Mouse (Mus musculus): ENCODE results near the gene Auts2. TPM values are rescaled to one million over a fixed set of nuclear protein-coding genes. Genes with fewer than 3 reads are reported as not detected.

Auts2 gene
- polyA plus RNA-seq, 1 experiment from 2014 or later, result 82.5 TPM

DNA sequence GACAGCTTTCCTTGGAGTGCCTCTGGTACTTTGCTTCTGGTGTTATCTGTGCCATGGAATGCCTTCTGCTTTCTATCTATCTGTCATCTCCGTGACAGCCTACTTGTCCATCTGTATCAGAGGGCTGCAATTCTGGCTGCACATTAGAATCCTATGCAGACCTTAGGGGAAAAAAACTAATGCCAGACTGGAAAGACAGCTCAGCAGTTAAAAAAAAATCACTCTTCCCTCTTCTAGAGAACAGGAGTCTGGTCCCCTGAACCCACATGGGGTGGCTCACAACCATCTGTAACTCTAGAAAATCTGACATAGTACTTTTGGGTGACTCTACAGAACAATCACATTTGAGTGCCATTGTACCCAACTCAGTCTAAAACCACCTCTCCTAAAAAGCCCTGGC is 181.9 kb downstream of the Auts2 start:
- Histone ChIP-seq H3K9ac (replicated peaks; ENCODE audit: low read depth, low read length) (no peak overlapping the region), H3K27ac (ENCODE audit: low read depth, low read length) (no peak overlapping the region), H3K4me1 (ENCODE audit: control insufficient read depth, insufficient read depth, low read length) (no peaks in the 10 kb centered on the region), H3K9me3 (ENCODE audit: control insufficient read depth, low read length) (no peaks in the 10 kb centered on the region), H3K27me3 (ENCODE audit: control insufficient read depth, insufficient read depth, low read length) (no peaks in the 10 kb centered on the region), H3K36me3 (ENCODE audit: control insufficient read depth, insufficient read depth, low read length) (no peaks in the 10 kb centered on the region), H3K4me3 (ENCODE audit: low read depth, low read length) (no peak overlapping the region), H3K4me2 (ENCODE audit: low read depth, low read length) (no peak overlapping the region)
- no peak for ATAC-seq (ENCODE audit: low read depth)
- WGBS, result 88% methylated on average over 1 of the region's 1 CpGs

DNA sequence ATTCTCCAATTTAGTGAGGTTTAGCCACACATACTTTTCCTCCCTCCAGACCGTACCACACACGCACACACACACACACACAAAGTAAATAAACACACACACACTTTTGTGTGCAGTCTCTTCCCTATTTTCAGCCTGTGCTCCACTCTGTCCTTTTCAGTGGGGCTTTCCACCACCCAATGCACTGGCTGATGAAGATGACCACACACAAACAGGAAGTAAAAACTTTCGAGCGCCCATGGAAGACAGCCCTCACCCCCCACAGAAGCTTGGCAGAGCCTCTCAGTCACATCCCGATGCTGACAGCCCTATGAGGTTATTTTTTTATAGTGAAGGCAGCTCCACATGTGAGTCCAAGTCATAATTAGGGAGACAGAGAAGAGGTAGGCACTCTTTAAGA is 185.4 kb downstream of the Auts2 start:
- Histone ChIP-seq H3K4me1 (ENCODE audit: control insufficient read depth, insufficient read depth, low read length) (0 out of 2 replicates have a peak, but pooled peaks cover 3% of the 10 kb centered on the region), H3K27ac (ENCODE audit: low read depth, low read length) (no peak overlapping the region), H3K36me3 (ENCODE audit: control insufficient read depth, insufficient read depth, low read length) (no peaks in the 10 kb centered on the region), H3K4me2 (ENCODE audit: low read depth, low read length) (no peak overlapping the region), H3K4me3 (ENCODE audit: low read depth, low read length) (no peak overlapping the region), H3K9ac (replicated peaks; ENCODE audit: low read depth, low read length) (no peak overlapping the region), H3K27me3 (ENCODE audit: control insufficient read depth, insufficient read depth, low read length) (no peaks in the 10 kb centered on the region), H3K9me3 (ENCODE audit: control insufficient read depth, low read length) (no peaks in the 10 kb centered on the region)
- no peak for ATAC-seq (ENCODE audit: low read depth)
- WGBS, result 77% methylated on average over 5 of the region's 5 CpGs

DNA sequence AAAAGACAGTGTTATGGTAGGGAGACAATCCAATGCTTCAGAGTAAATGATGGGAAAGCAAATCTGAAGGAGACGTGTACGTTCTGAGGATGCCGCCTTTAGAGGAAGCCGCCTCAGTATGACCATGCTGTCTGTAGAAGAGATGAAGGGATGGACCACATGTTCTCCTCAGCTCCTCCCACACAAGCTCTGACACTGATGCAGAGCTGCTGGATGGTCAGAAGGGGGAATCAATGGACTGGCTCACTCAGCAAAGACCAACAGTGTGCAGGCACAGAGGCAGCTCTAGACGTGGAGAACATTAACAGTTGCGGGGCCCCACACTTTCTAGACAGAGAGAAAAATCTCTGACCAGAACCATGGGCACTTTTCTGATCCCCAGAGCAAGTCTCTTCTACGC is 187.2 kb downstream of the Auts2 start:
- Histone ChIP-seq H3K27ac (ENCODE audit: low read depth, low read length) (no peak overlapping the region), H3K36me3 (ENCODE audit: control insufficient read depth, insufficient read depth, low read length) (no peaks in the 10 kb centered on the region), H3K9ac (replicated peaks; ENCODE audit: low read depth, low read length) (no peak overlapping the region), H3K9me3 (ENCODE audit: control insufficient read depth, low read length) (no peaks in the 10 kb centered on the region), H3K4me2 (ENCODE audit: low read depth, low read length) (no peak overlapping the region), H3K4me1 (ENCODE audit: control insufficient read depth, insufficient read depth, low read length) (peaks cover 8% of the 10 kb centered on the region; the same call in 1 of the 2 replicates), H3K4me3 (ENCODE audit: low read depth, low read length) (no peak overlapping the region), H3K27me3 (ENCODE audit: control insufficient read depth, insufficient read depth, low read length) (no peaks in the 10 kb centered on the region)
- ATAC-seq (ENCODE audit: low read depth), result no peak
- WGBS, result 84% methylated on average over 7 of the region's 7 CpGs

DNA sequence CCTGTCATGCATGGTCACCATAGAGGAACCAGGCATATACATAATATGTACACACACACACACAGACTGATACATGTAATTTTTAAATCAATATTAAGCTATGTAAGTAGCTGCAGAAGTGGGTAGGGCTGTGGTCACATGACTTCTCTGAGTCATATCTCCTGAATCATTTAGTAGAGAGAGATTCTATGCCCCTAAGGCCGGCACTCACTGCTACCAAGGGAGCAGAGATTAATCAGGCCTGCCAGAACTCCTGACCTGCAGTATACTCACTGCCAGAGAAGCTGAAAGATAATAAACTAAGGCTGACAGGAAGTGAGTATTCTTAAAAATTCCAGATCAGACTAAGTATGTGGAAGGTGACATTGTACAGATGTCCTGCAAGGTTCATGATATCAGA is 190.7 kb downstream of the Auts2 start:
- Histone ChIP-seq H3K9me3 (ENCODE audit: control insufficient read depth, low read length) (no peaks in the 10 kb centered on the region), H3K27ac (ENCODE audit: low read depth, low read length) (no peak overlapping the region), H3K9ac (replicated peaks; ENCODE audit: low read depth, low read length) (no peak overlapping the region), H3K36me3 (ENCODE audit: control insufficient read depth, insufficient read depth, low read length) (no peaks in the 10 kb centered on the region), H3K27me3 (ENCODE audit: control insufficient read depth, insufficient read depth, low read length) (no peaks in the 10 kb centered on the region), H3K4me1 (ENCODE audit: control insufficient read depth, insufficient read depth, low read length) (peaks cover 8% of the 10 kb centered on the region; the same call in 1 of the 2 replicates), H3K4me3 (ENCODE audit: low read depth, low read length) (no peak overlapping the region), H3K4me2 (ENCODE audit: low read depth, low read length) (no peak overlapping the region)
- 29% methylated on average over 1 of the region's 1 CpGs for WGBS
- ATAC-seq (ENCODE audit: low read depth), result no peak

DNA sequence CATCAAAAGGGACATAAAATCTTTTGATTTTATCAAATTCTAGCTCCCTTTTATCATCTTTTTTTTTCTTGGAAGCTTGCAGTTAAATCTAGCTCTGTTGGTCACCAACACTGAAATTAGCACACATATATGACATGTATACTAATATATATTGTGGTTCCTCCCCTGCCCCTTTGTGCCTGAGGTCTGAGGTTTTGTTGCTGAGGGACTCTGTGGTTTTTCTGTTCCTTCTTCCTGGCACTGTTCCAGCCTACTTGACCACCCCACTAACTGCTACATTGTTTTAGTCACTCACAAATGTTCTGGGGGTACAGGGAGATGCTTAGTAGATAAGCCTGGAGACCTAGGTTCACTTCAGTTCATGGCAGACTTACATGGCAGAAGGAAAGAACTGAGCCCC is 192.0 kb downstream of the Auts2 start:
- Histone ChIP-seq H3K4me3 (ENCODE audit: low read depth, low read length) (no peak overlapping the region), H3K36me3 (ENCODE audit: control insufficient read depth, insufficient read depth, low read length) (no peaks in the 10 kb centered on the region), H3K27ac (ENCODE audit: low read depth, low read length) (no peak overlapping the region), H3K27me3 (ENCODE audit: control insufficient read depth, insufficient read depth, low read length) (no peaks in the 10 kb centered on the region), H3K4me2 (ENCODE audit: low read depth, low read length) (no peak overlapping the region), H3K4me1 (ENCODE audit: control insufficient read depth, insufficient read depth, low read length) (peaks cover 8% of the 10 kb centered on the region; the same call in 1 of the 2 replicates), H3K9ac (replicated peaks; ENCODE audit: low read depth, low read length) (no peak overlapping the region), H3K9me3 (ENCODE audit: control insufficient read depth, low read length) (no peaks in the 10 kb centered on the region)
- no peak for ATAC-seq (ENCODE audit: low read depth)

DNA sequence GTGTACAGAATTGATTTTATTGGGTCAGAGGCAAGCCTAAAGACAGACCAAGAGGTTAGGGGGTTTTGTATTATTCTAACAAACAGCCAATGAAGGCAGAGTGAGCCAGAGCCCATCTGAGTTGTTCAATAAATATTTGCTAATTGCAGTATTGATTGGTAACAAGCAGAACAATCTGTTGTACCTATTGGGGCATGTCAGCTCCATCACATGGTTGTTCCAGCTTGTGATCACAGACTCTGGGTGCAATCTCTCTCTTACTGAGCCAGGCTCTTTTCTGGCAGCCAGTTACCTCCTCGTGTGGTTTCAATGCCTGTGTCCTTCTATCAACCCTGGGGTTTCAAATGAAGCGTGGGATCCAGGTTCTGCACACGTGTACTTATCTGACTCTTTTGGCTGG is 201.8 kb downstream of the Auts2 start:
- no peak for ATAC-seq (ENCODE audit: low read depth)
- Histone ChIP-seq H3K9me3 (ENCODE audit: control insufficient read depth, low read length) (no peaks in the 10 kb centered on the region), H3K27ac (ENCODE audit: low read depth, low read length) (no peak overlapping the region), H3K4me1 (ENCODE audit: control insufficient read depth, insufficient read depth, low read length) (peaks cover 9% of the 10 kb centered on the region; the same call in 1 of the 2 replicates), H3K4me3 (ENCODE audit: low read depth, low read length) (no peak overlapping the region), H3K27me3 (ENCODE audit: control insufficient read depth, insufficient read depth, low read length) (no peaks in the 10 kb centered on the region), H3K9ac (replicated peaks; ENCODE audit: low read depth, low read length) (no peak overlapping the region), H3K4me2 (ENCODE audit: low read depth, low read length) (no peak overlapping the region), H3K36me3 (ENCODE audit: control insufficient read depth, insufficient read depth, low read length) (no peaks in the 10 kb centered on the region)
- 68% methylated on average over 3 of the region's 3 CpGs for WGBS

DNA sequence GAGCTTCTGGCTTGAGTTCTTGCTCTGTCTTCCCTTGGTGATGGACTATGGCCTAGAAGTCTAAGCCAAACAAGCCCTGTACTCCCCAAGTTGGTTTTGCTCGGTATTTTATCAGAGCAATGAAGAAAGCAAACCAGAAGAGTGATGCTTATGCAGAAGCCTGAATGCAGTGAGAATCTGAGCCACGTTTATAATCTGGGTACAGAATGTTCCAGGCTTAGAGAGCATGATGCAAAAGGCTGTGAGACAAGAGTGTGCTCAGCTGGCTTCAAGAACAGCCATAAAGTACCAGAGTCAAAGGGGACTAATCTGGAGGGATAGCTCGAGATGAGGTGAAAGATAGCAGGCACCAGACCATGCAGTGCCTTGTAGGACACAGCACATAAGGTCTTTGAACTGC is 205.5 kb downstream of the Auts2 start:
- no peak for ATAC-seq (ENCODE audit: low read depth)
- Histone ChIP-seq H3K4me3 (ENCODE audit: low read depth, low read length) (no peak overlapping the region), H3K4me2 (ENCODE audit: low read depth, low read length) (no peak overlapping the region), H3K27me3 (ENCODE audit: control insufficient read depth, insufficient read depth, low read length) (no peaks in the 10 kb centered on the region), H3K36me3 (ENCODE audit: control insufficient read depth, insufficient read depth, low read length) (no peaks in the 10 kb centered on the region), H3K9me3 (ENCODE audit: control insufficient read depth, low read length) (no peaks in the 10 kb centered on the region), H3K9ac (replicated peaks; ENCODE audit: low read depth, low read length) (no peak overlapping the region), H3K4me1 (ENCODE audit: control insufficient read depth, insufficient read depth, low read length) (peaks cover 11% of the 10 kb centered on the region; the same call in 1 of the 2 replicates), H3K27ac (ENCODE audit: low read depth, low read length) (no peak overlapping the region)
- 73% methylated on average over 3 of the region's 3 CpGs for WGBS

DNA sequence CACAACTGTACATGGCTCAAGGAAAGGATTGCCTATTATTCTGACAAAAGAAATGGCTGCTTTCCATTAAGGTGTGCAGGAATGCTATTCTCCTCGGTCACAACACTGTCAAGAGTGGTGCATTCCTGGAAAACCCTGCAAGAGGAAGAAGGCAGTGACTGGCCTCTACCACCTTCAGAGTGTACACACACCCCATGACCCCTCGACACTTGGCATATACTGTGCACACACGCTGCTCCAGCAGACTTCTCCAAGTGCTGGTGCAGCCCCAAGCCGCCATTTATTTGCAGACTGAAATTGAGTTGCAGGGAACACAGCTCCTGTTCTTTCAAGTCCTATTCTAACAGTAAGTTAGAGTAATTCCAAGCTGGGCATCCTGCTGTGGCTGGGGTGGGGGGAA is 207.4 kb downstream of the Auts2 start:
- H3K27me3 ChIP-seq (ENCODE audit: control insufficient read depth, insufficient read depth, low read length), result no peaks in the 10 kb centered on the region
- no peak overlapping the region for H3K4me2 ChIP-seq (ENCODE audit: low read depth, low read length)
- no peaks in the 10 kb centered on the region for H3K9me3 ChIP-seq (ENCODE audit: control insufficient read depth, low read length)
- 77% methylated on average over 4 of the region's 4 CpGs for WGBS
- H3K27ac ChIP-seq (ENCODE audit: low read depth, low read length), result no peak overlapping the region
- H3K4me3 ChIP-seq (ENCODE audit: low read depth, low read length), result no peak overlapping the region
- H3K4me1 ChIP-seq (ENCODE audit: control insufficient read depth, insufficient read depth, low read length), result peaks cover 6% of the 10 kb centered on the region; the same call in 1 of the 2 replicates
- H3K36me3 ChIP-seq (ENCODE audit: control insufficient read depth, insufficient read depth, low read length), result no peaks in the 10 kb centered on the region
- no peak overlapping the region for H3K9ac ChIP-seq (replicated peaks; ENCODE audit: low read depth, low read length)
- no peak for ATAC-seq (ENCODE audit: low read depth)

DNA sequence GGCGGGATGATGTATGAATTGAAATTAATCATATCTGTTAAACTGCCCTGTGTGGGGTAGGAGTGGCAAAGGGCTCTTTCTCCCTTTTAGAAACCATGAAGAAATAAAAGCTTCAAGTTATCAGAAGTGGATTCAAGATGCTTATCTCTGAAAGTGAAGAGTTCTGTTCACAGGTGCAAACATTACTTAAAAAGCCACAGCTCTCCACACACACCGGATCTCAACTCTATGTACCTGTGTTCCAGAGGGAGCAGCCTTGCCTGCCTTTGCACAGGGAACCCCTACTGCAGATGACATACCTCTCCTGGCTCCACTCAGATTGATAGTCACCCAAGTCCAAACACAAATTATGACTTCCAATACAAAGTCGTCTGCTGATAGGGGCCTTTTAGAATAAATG is 208.3 kb downstream of the Auts2 start:
- Histone ChIP-seq H3K27me3 (ENCODE audit: control insufficient read depth, insufficient read depth, low read length) (no peaks in the 10 kb centered on the region), H3K27ac (ENCODE audit: low read depth, low read length) (no peak overlapping the region), H3K4me2 (ENCODE audit: low read depth, low read length) (no peak overlapping the region), H3K4me1 (ENCODE audit: control insufficient read depth, insufficient read depth, low read length) (peaks cover 6% of the 10 kb centered on the region; the same call in 1 of the 2 replicates), H3K9ac (replicated peaks; ENCODE audit: low read depth, low read length) (no peak overlapping the region), H3K4me3 (ENCODE audit: low read depth, low read length) (no peak overlapping the region), H3K9me3 (ENCODE audit: control insufficient read depth, low read length) (no peaks in the 10 kb centered on the region), H3K36me3 (ENCODE audit: control insufficient read depth, insufficient read depth, low read length) (no peaks in the 10 kb centered on the region)
- 63% methylated on average over 3 of the region's 3 CpGs for WGBS
- ATAC-seq (ENCODE audit: low read depth), result no peak

DNA sequence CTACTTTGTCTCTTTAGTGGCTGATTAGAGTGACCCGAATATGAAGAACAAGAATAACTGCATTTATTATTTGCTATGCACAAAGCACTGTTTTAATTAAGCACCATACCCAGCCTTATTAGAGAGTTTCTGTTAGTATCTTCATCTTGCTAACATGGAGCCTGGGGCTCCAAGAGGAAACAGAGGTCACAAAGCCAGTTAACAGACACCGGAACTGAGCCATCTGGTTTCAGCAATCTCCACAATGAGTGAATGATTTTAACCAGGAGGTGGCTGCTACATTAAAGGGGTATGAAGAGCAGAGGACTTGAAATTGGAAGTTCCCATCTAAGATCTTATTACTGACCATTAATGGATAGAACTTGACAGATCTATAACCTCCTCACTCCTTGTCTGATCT is 209.4 kb downstream of the Auts2 start:
- Histone ChIP-seq H3K4me2 (ENCODE audit: low read depth, low read length) (no peak overlapping the region), H3K4me3 (ENCODE audit: low read depth, low read length) (no peak overlapping the region), H3K4me1 (ENCODE audit: control insufficient read depth, insufficient read depth, low read length) (peaks cover 6% of the 10 kb centered on the region; the same call in 1 of the 2 replicates), H3K27me3 (ENCODE audit: control insufficient read depth, insufficient read depth, low read length) (no peaks in the 10 kb centered on the region), H3K9ac (replicated peaks; ENCODE audit: low read depth, low read length) (no peak overlapping the region), H3K27ac (ENCODE audit: low read depth, low read length) (no peak overlapping the region), H3K9me3 (ENCODE audit: control insufficient read depth, low read length) (no peaks in the 10 kb centered on the region), H3K36me3 (ENCODE audit: control insufficient read depth, insufficient read depth, low read length) (no peaks in the 10 kb centered on the region)
- WGBS, result 75% methylated on average over 2 of the region's 2 CpGs
- no peak for ATAC-seq (ENCODE audit: low read depth)

Data from neural tube, embryonic 14.5 days (tissue).